In the genomic region with DNA sequence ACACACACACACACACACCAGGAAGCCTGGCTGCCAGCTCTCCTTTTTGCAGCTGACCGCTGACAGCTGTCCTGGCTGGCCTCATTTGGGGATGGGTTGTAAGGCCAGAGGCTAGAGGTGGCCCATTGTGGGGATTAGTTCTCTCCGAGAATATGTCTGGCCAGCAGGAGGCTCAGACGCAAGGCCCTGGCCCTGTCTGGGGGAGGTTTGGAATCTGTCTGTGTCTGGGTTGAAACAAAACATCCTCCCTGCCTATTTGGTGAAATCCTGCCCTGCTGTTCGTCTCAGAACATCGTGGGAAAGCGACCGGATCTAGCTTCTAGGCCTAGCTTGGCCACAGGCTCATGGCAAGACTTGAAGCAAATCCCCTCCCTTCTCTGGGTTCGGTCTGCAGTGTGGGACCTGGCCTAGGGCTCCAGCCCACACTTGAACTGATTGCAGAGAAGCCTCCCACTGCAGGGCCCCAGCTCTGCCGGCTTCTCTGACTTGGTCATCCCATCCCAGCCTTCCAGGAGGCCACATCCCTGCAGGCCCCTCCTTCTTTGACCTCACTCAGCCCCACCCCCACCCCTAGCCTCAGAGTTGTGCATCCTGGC, we compare ENCODE assay signal across 9 mouse cellular contexts. TPM values are rescaled to one million over a fixed set of nuclear protein-coding genes. Genes with fewer than 3 reads are reported as not detected.
A peak's percentile ranks its signal among the peaks of the same experiment; 100 is the strongest.
DNase-seq lines count a peak whose midpoint lies in the region; ATAC-seq lines count a peak whose summit lies in the region.
"Had no signal": no experiment of that assay in that cellular context is flagged by ENCODE, and none has a peak within 500 bp of the region (broad histone marks: within the 10 kb centered on the region; RNA-seq: fewer than 3 reads in every experiment).

No protein-coding gene starts in this region.

- H3K36me3 ChIP-seq in midbrain, embryonic 12.5 days = no peaks in the 10 kb centered on the region

- no peak overlapping the region for H3K4me3 ChIP-seq in midbrain, embryonic 12.5 days

- WGBS in midbrain, embryonic 12.5 days = 7% methylated on average over 9 of the region's 9 CpGs

- no peak overlapping the region for H3K4me2 ChIP-seq in midbrain, embryonic 12.5 days (replicated peaks)

- H3K27ac ChIP-seq in midbrain, embryonic 12.5 days (replicated peaks) = peak overlapping the region; percentile 61

- peaks cover 14% of the 10 kb centered on the region for H3K4me1 ChIP-seq in midbrain, embryonic 12.5 days

- DNase-seq in ovary, adult 18-20 months (ENCODE audit: low spot score) = peak; percentile 51
- DNase-seq in ovary, postnatal 14 days (ENCODE audit: low spot score) = no peak
- peak; percentile 73 to 86 for DNase-seq in heart, adult 18-20 months
- DNase-seq in kidney, postnatal 10 days = peak; percentile 84
- no peak for DNase-seq in left cerebral cortex, adult 18-20 months (ENCODE audit: low spot score in 2 of 2)
- no peak for DNase-seq in layer of hippocampus, adult 9-11 months

- H3K27me3 ChIP-seq in midbrain, embryonic 12.5 days = no peaks in the 10 kb centered on the region

- no peaks in the 10 kb centered on the region for H3K9me3 ChIP-seq in midbrain, embryonic 12.5 days

- H3K9ac ChIP-seq in midbrain, embryonic 12.5 days (replicated peaks) = no peak overlapping the region

- no peak for ATAC-seq in midbrain, embryonic 12.5 days (ENCODE audit: low FRiP score, low read depth)
- ATAC-seq in erythroid progenitor cell, adult 5-6 weeks (replicated peaks; ENCODE audit: low FRiP score, poor library complexity, severe bottlenecking) = no peak

RNA-seq across cellular contexts. Expression of a gene that starts 17.1 kb away (rescaled TPM):
- 10 to 100 TPM; 18.3 to 20.2 TPM for total RNA-seq in heart, adult 18-20 months (2021)
- 13.4 and 20.1 TPM in 2 replicates for polyA plus RNA-seq in midbrain, embryonic 12.5 days (2016; fragmentation: Nextera tagmentation; extraction: Ambion mirVana)
- 1 to 10 TPM; 1.5 to 2.8 TPM for total RNA-seq in left cerebral cortex, adult 18-20 months (2021)
- not detected in 2 replicates for total RNA-seq in erythroid progenitor cell, adult 5-6 weeks (2015; ENCODE audit: low replicate concordance)
- total RNA-seq in erythroid progenitor cell, adult 5-6 weeks (2017; ENCODE audit: low replicate concordance) = 0.08 TPM in 1 of 2 replicates, not detected in the other
- total RNA-seq: MEL had no signal

RNA-seq across cellular contexts. Expression of a gene that starts 42.9 kb away (rescaled TPM):
- 10 to 100 TPM; 10.2 to 10.5 TPM for total RNA-seq in heart, adult 18-20 months (2021)
- polyA plus RNA-seq in midbrain, embryonic 12.5 days (2016; fragmentation: Nextera tagmentation; extraction: Ambion mirVana) = 64.1 and 65.2 TPM in 2 replicates
- total RNA-seq in left cerebral cortex, adult 18-20 months (2021) = 10 to 100 TPM; 67.9 to 69.7 TPM
- 5.0 TPM in 1 of 2 replicates, not detected in the other for total RNA-seq in erythroid progenitor cell, adult 5-6 weeks (2015; ENCODE audit: low replicate concordance)
- total RNA-seq in erythroid progenitor cell, adult 5-6 weeks (2017; ENCODE audit: low replicate concordance) = 1.9 and 3.2 TPM in 2 replicates

RNA-seq across cellular contexts. Expression of a gene that starts 46.3 kb away (rescaled TPM):
- 1 to 10 TPM; 8.1 to 8.8 TPM for total RNA-seq in heart, adult 18-20 months (2021)
- 9.7 and 9.8 TPM in 2 replicates for polyA plus RNA-seq in midbrain, embryonic 12.5 days (2016; fragmentation: Nextera tagmentation; extraction: Ambion mirVana)
- total RNA-seq in left cerebral cortex, adult 18-20 months (2021) = 10 to 100 TPM; 17.2 to 17.7 TPM
- 226 and 252 TPM in 2 replicates for total RNA-seq in erythroid progenitor cell, adult 5-6 weeks (2015; ENCODE audit: low replicate concordance)
- 113 and 157 TPM in 2 replicates for total RNA-seq in erythroid progenitor cell, adult 5-6 weeks (2017; ENCODE audit: low replicate concordance)

Comparison
In these comparisons a context has a peak if more than half of its experiments do, and no peak if none do; other contexts are left out.
1. DNase-seq: peak in ovary, adult 18-20 months (single experiment), heart, adult 18-20 months (2 of 2) and kidney, postnatal 10 days (single experiment); none in ovary, postnatal 14 days (single experiment), left cerebral cortex, adult 18-20 months (0 of 2) and layer of hippocampus, adult 9-11 months (single experiment).
2. RNA of a gene that starts 17.1 kb away (total RNA-seq): 18.3 to 20.2 TPM in heart, adult 18-20 months; 1.5 to 2.8 TPM in left cerebral cortex, adult 18-20 months and 0.08 TPM in erythroid progenitor cell, adult 5-6 weeks; every median in the first group is over 4 times any median in the second.
3. RNA of a gene that starts 42.9 kb away (total RNA-seq): 67.9 to 69.7 TPM in left cerebral cortex, adult 18-20 months; 10.2 to 10.5 TPM in heart, adult 18-20 months and 1.9 to 5.0 TPM in erythroid progenitor cell, adult 5-6 weeks; every median in the first group is over 4 times any median in the second.
4. RNA of a gene that starts 46.3 kb away (total RNA-seq): 113 to 252 TPM in erythroid progenitor cell, adult 5-6 weeks; 17.2 to 17.7 TPM in left cerebral cortex, adult 18-20 months and 8.1 to 8.8 TPM in heart, adult 18-20 months; every median in the first group is over 4 times any median in the second.